Comparison of ENCODE assay signal across 8 mouse cellular contexts in genomic region chr10:121626186-121626882, GRCm38 (mm10). TPM values are rescaled to one million over a fixed set of nuclear protein-coding genes. Genes with fewer than 3 reads are reported as not detected.
DNase-seq lines count a peak whose midpoint lies in the region; ATAC-seq and TF ChIP-seq lines count a peak whose summit lies in the region.

TSS of gene Xpot (minus strand) at chr10:121626332.

- peak within 1 kb of the TSS; percentile 86 for H3K9ac ChIP-seq in ES-Bruce4 (ENCODE audit: low read depth, poor library complexity, severe bottlenecking)
- H3K9ac ChIP-seq in forebrain, embryonic 13.5 days, result peak within 1 kb of the TSS; percentile 88
- H3K9ac ChIP-seq in liver, postnatal 0 days (replicated peaks), result peak within 1 kb of the TSS; percentile 85
- H3K9ac ChIP-seq in neural tube, embryonic 14.5 days (replicated peaks; ENCODE audit: low read depth, low read length), result peak within 1 kb of the TSS; percentile 75

- peak within 1 kb of the TSS; percentile 80 for H3K27ac ChIP-seq in ES-Bruce4 (ENCODE audit: insufficient read depth, low read length)
- H3K27ac ChIP-seq in forebrain, embryonic 13.5 days, result peak within 1 kb of the TSS; percentile 91
- H3K27ac ChIP-seq in liver, postnatal 0 days (ENCODE audit: low read depth), result peak within 1 kb of the TSS; percentile 95
- H3K27ac ChIP-seq in neural tube, embryonic 14.5 days (ENCODE audit: low read depth, low read length), result peak within 1 kb of the TSS; percentile 90

- no peaks in the 10 kb centered on the region for H3K27me3 ChIP-seq in ES-Bruce4 (ENCODE audit: control insufficient read depth, insufficient read depth, low read length, poor library complexity, severe bottlenecking)
- no peaks in the 10 kb centered on the region for H3K27me3 ChIP-seq in forebrain, embryonic 13.5 days
- H3K27me3 ChIP-seq in liver, postnatal 0 days (ENCODE audit: insufficient read depth, low read length), result no peaks in the 10 kb centered on the region
- no peaks in the 10 kb centered on the region for H3K27me3 ChIP-seq in neural tube, embryonic 14.5 days (ENCODE audit: control insufficient read depth, insufficient read depth, low read length)

- H3K4me2 ChIP-seq in forebrain, embryonic 13.5 days, result peak within 1 kb of the TSS; percentile 78
- peak within 1 kb of the TSS; percentile 87 for H3K4me2 ChIP-seq in liver, postnatal 0 days (ENCODE audit: low read depth, low read length)
- H3K4me2 ChIP-seq in neural tube, embryonic 14.5 days (ENCODE audit: low read depth, low read length), result peak within 1 kb of the TSS; percentile 71

- peak; percentile 98 for ATAC-seq in cerebellum, adult (ENCODE audit: insufficient number of reproducible peaks, low FRiP score, low TSS enrichment)
- peak; percentile 100 for ATAC-seq in forebrain, embryonic 13.5 days
- ATAC-seq in liver, postnatal 0 days, result peak; percentile 98
- ATAC-seq in neural tube, embryonic 14.5 days (ENCODE audit: low read depth), result peak; percentile 99

- TF ChIP-seq CTCF in ES-Bruce4 (IDR thresholded peaks at IDR 0.05; ENCODE audit: low read depth, low read length), result no peak
- TF ChIP-seq CTCF in liver, postnatal 0 days (IDR thresholded peaks at IDR 0.05; ENCODE audit: low read depth), result 0 out of 2 replicates have a peak, but pooled peaks have one; percentile 7

- intact Hi-C loops in heart, postnatal 10 days (cut with DNase I), result loop anchor here (5.0 kb wide), 1 partner anchor 111 kb away; the partner anchor contains the start of gene BC048403

- peak; percentile 98 to 99 for DNase-seq in heart, postnatal 10 days
- peak; percentile 94 for DNase-seq in large intestine, adult 2 months (ENCODE audit: low read depth, low spot score)
- DNase-seq in liver, postnatal 0 days, result peak; percentile 99
- peak; percentile 99 for DNase-seq in testis, postnatal 10 days (ENCODE audit: low spot score)

- under 1% methylated on average over 70 of the region's 70 CpGs for WGBS in forebrain, embryonic 13.5 days
- under 1% methylated on average over 69 of the region's 70 CpGs for WGBS in large intestine, adult 2 months
- under 1% methylated on average over 67 of the region's 70 CpGs for WGBS in liver, postnatal 0 days (ENCODE audit: insufficient replicate concordance)
- under 1% methylated on average over 66 of the region's 70 CpGs for WGBS in neural tube, embryonic 14.5 days

- H3K4me1 ChIP-seq in ES-Bruce4 (ENCODE audit: control insufficient read depth, insufficient read depth, low read length), result peaks cover 2% of the 10 kb centered on the region
- peaks cover 18% of the 10 kb centered on the region for H3K4me1 ChIP-seq in forebrain, embryonic 13.5 days
- H3K4me1 ChIP-seq in liver, postnatal 0 days (ENCODE audit: insufficient read depth), result peaks cover 20% of the 10 kb centered on the region; the same call in 1 of the 2 replicates
- peaks cover 7% of the 10 kb centered on the region for H3K4me1 ChIP-seq in neural tube, embryonic 14.5 days (ENCODE audit: control insufficient read depth, insufficient read depth, low read length)

- no peak for TF ChIP-seq EP300 in ES-Bruce4 (IDR thresholded peaks at IDR 0.05; ENCODE audit: insufficient read depth, low read depth, low read length)
- no peak for TF ChIP-seq EP300 in liver, postnatal 0 days (IDR thresholded peaks at IDR 0.05; ENCODE audit: low read depth)

- H3K4me3 ChIP-seq in ES-Bruce4 (ENCODE audit: low read depth, low read length), result peak within 1 kb of the TSS; percentile 95
- peak within 1 kb of the TSS; percentile 81 for H3K4me3 ChIP-seq in forebrain, embryonic 13.5 days
- peak within 1 kb of the TSS; percentile 84 for H3K4me3 ChIP-seq in liver, postnatal 0 days (ENCODE audit: low read depth, low read length)
- peak within 1 kb of the TSS; percentile 85 for H3K4me3 ChIP-seq in neural tube, embryonic 14.5 days (ENCODE audit: low read depth, low read length)

- H3K36me3 ChIP-seq in ES-Bruce4 (ENCODE audit: control insufficient read depth, insufficient read depth, low read length, poor library complexity, severe bottlenecking), result peaks cover 17% of the 10 kb centered on the region
- H3K36me3 ChIP-seq in forebrain, embryonic 13.5 days (ENCODE audit: poor library complexity, severe bottlenecking), result peaks cover 8% of the 10 kb centered on the region
- peaks cover 11% of the 10 kb centered on the region for H3K36me3 ChIP-seq in liver, postnatal 0 days (replicated peaks; ENCODE audit: insufficient read depth, low read length)
- peaks cover 5% of the 10 kb centered on the region; the same call in 1 of the 2 replicates for H3K36me3 ChIP-seq in neural tube, embryonic 14.5 days (ENCODE audit: control insufficient read depth, insufficient read depth, low read length)

- H3K9me3 ChIP-seq in ES-Bruce4 (replicated peaks; ENCODE audit: control insufficient read depth, insufficient read depth, low read length, poor library complexity, severe bottlenecking), result no peaks in the 10 kb centered on the region
- no peaks in the 10 kb centered on the region for H3K9me3 ChIP-seq in forebrain, embryonic 13.5 days (replicated peaks)
- no peaks in the 10 kb centered on the region for H3K9me3 ChIP-seq in liver, postnatal 0 days (ENCODE audit: low read length)
- H3K9me3 ChIP-seq in neural tube, embryonic 14.5 days (ENCODE audit: control insufficient read depth, low read length), result no peaks in the 10 kb centered on the region

- TF ChIP-seq POLR2A in ES-Bruce4 (IDR thresholded peaks at IDR 0.05; ENCODE audit: insufficient read depth, low read length), result peak; percentile 81

RNA-seq across cellular contexts. Expression of gene Xpot, which starts in this region (rescaled TPM):
- 132 and 139 TPM in 2 replicates for polyA plus RNA-seq in ES-Bruce4 (2011; ENCODE audit: insufficient read depth, insufficient read length, low read depth, missing spikeins)
- 37.9 and 38.3 TPM in 2 replicates for polyA plus RNA-seq in forebrain, embryonic 13.5 days (2015; fragmentation: Nextera tagmentation; extraction: Ambion mirVana)
- total RNA-seq in heart, postnatal 10 days (2021), result 10 to 100 TPM; 31.7 to 33.8 TPM
- polyA plus RNA-seq in large intestine, adult 2 months (2012; rRNA removed), result 39.0 and 63.8 TPM in 2 replicates
- 17.5 and 19.4 TPM in 2 replicates for polyA plus RNA-seq in liver, postnatal 0 days (2015; fragmentation: Nextera tagmentation; extraction: Ambion mirVana)
- polyA plus RNA-seq in neural tube, embryonic 14.5 days (2014; fragmentation: Nextera tagmentation; extraction: Ambion mirVana), result 28.4 and 39.3 TPM in 2 replicates

Comparison
In these comparisons a context has a peak if more than half of its experiments do, and no peak if none do; other contexts are left out.
1. Peak in every context shown above with its lines: DNase-seq, ATAC-seq, H3K4me3 ChIP-seq and H3K27ac ChIP-seq.